Mouse (Mus musculus) limb, embryonic 12.5 days (tissue): ENCODE data around the gene Morc3. TPM values are rescaled to one million over a fixed set of nuclear protein-coding genes. Genes with fewer than 3 reads are reported as not detected.

Source experiments
- ATAC-seq: fragments of 200-750 bp; cut with Nextera tagmentation; 2 replicates; pipeline ENCODE4 v1.8.0; 2017; ENCODE audit warnings: low read depth, moderate TSS enrichment; ENCODE audit not compliant: insufficient number of reproducible peaks, insufficient read depth, low FRiP score, low TSS enrichment
- H3K27ac ChIP-seq: fragments of 300-500 bp; sonication (generic); 2 replicates; pipeline ENCODE4 v1.5.1; 2016; ENCODE audit warnings: mild to moderate bottlenecking, moderate library complexity
- H3K27me3 ChIP-seq: fragments of 300-500 bp; sonication (generic); 2 replicates; pipeline ENCODE4 v1.6.1; 2016; ENCODE audit warnings: mild to moderate bottlenecking, moderate library complexity
- H3K36me3 ChIP-seq: fragments of 300-500 bp; sonication (generic); 2 replicates; pipeline ENCODE4 v1.6.1; 2016; ENCODE audit warnings: mild to moderate bottlenecking, moderate library complexity
- H3K4me1 ChIP-seq: fragments of 300-500 bp; sonication (generic); replicated peaks from 2 replicates; pipeline ENCODE4 v1.6.1; 2016
- H3K4me2 ChIP-seq: fragments of 300-500 bp; sonication (generic); 2 replicates; pipeline ENCODE4 v1.6.1; 2016; ENCODE audit warnings: mild to moderate bottlenecking, moderate library complexity
- H3K4me3 ChIP-seq: fragments of 300-500 bp; sonication (generic); replicated peaks from 2 replicates; pipeline ENCODE4 v1.5.1; 2016; ENCODE audit warnings: mild to moderate bottlenecking
- H3K9ac ChIP-seq: fragments of 300-500 bp; sonication (generic); replicated peaks from 2 replicates; pipeline ENCODE4 v1.6.1; 2016; ENCODE audit warnings: mild to moderate bottlenecking, moderate library complexity
- H3K9me3 ChIP-seq: fragments of 300-500 bp; sonication (generic); 2 replicates; pipeline ENCODE4 v1.6.1; 2016; ENCODE audit warnings: mild to moderate bottlenecking, moderate library complexity
- WGBS: fragments of 180-500 bp; shearing (Covaris S2); methylation state at CpG from one replicate; pipeline ENCODE4 v1.1.7; 2016; 5-methylcytosine and 5-hydroxymethylcytosine counted together
- polyA plus RNA-seq: library from polyadenylated mRNA; unstranded; fragments of >200 nt; fragmentation: Nextera tagmentation; extraction: Ambion mirVana; gene quantifications from 2 replicates; pipeline ENCODE4 v1.2.1, GENCODE M21; 2016

The Morc3 gene
- polyA plus RNA-seq, 1 experiment from 2014 or later: 42.0 TPM

DNA sequence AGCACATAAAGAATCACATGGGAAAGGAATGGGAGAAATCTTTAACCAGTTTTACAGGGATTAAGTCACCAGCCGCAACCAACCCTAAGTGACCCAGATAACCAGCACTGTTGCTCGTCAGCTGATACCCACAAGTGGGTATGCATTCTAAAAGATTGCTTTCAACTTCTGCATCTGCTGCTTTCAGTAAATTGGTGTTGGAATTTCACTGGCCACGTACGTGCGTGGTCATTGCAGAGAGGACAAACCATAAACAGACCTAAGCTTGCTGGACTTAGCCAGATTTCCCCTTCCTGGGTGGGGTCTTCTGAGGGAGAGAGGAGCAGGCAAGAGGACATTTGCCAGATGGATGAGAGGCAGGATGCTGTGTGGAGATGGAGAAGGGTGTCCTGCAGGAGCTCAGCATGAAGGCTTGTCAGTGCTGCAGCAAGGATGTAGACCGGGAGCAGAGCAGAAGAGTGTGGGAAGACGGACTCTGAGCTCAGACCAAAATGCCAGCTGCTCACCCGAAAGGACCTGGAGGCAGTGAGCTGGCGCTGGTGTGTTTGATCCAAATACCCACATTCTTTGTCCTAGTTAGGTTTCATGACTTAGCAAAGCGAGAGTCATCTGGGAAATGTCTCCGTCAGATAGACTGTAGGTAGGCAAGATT, 34.0 kb upstream of the Morc3 start:
- H3K27ac ChIP-seq: peak overlapping the region; percentile 17; the same call in 1 of the 2 replicates
- no peaks in the 10 kb centered on the region for H3K9me3 ChIP-seq
- no peaks in the 10 kb centered on the region for H3K27me3 ChIP-seq
- ATAC-seq: no peak
- peaks cover 24% of the 10 kb centered on the region for H3K4me1 ChIP-seq
- no peak overlapping the region for H3K4me3 ChIP-seq
- H3K36me3 ChIP-seq: no peaks in the 10 kb centered on the region
- no peak overlapping the region for H3K4me2 ChIP-seq
- WGBS: 59% methylated on average over 11 of the region's 11 CpGs
- no peak overlapping the region for H3K9ac ChIP-seq

DNA sequence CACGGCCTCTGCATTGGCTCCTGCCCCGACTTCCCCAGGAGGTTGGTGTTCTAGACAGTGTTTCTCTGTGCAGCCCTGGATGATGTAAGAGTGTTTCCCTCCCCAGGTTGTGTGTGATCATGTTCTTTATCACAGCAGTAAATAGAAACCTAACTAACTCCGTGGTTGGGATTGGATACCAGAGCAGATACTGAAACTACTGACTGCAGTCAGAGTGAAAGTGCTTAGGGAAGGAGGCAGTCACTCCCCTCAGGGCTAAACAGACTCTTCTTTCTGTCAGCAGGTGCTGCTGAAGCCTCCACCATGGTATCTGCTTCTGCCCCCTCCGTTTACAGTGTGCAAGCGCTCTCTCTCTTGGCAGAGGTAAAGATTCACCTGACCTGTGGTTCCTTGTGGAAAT, 33.3 kb upstream of the Morc3 start:
- H3K4me2 ChIP-seq: no peak overlapping the region
- 72% methylated on average over 5 of the region's 5 CpGs for WGBS

DNA sequence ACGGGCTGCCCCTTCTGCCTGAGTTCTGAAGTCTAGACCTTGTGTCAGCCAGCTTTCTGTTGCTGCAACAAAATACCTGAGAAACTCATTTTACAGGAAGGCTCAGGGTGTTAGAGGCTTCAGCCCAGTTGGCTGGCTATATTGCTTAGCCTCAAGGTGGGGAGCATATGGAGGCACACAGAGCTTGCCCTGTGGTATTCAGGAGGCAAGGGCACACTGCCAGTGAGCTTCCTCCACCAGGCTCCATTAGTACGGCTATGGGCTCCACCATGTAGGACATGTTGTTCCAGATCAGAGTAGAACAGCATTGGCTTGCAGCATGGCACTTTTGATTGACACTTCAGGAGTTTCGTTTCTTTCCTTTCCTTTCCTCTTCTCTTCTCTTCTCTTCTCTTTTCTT, 32.9 kb upstream of the Morc3 start:
- H3K27me3 ChIP-seq: no peaks in the 10 kb centered on the region
- H3K36me3 ChIP-seq: no peaks in the 10 kb centered on the region; the same call in 1 of the 2 replicates
- ATAC-seq: no peak
- no peak overlapping the region for H3K4me3 ChIP-seq
- H3K4me1 ChIP-seq: peaks cover 22% of the 10 kb centered on the region
- H3K9ac ChIP-seq: no peak overlapping the region
- WGBS: 88% methylated on average over 3 of the region's 3 CpGs
- no peaks in the 10 kb centered on the region for H3K9me3 ChIP-seq
- H3K4me2 ChIP-seq: no peak overlapping the region
- no peak overlapping the region for H3K27ac ChIP-seq

More for the DNA sequence above, 33.3 kb upstream of the Morc3 start:
- no peaks in the 10 kb centered on the region; the same call in 1 of the 2 replicates for H3K36me3 ChIP-seq
- H3K9ac ChIP-seq: no peak overlapping the region
- no peaks in the 10 kb centered on the region for H3K9me3 ChIP-seq
- H3K27ac ChIP-seq: no peak overlapping the region
- H3K27me3 ChIP-seq: no peaks in the 10 kb centered on the region
- no peak overlapping the region for H3K4me3 ChIP-seq
- no peak for ATAC-seq
- H3K4me1 ChIP-seq: peaks cover 22% of the 10 kb centered on the region

DNA sequence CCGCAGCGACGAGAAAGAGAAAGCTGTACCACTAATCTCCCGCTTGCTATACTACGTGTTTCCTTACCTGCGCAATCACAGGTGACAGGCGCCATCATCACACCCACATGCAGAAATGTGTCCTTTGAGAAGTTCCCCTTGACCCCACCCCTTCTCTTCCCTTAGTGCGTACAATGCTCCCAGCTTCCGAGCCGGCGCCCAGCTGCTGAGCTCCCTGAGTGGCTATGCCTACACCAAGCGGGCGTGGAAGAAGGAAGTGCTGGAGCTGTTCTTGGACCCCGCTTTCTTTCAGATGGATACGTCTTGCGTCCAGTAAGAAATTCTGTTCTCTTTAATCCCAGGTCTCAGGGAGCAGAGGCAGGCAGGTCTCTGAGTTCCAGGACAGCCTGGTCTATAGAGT, 32.0 kb upstream of the Morc3 start:
- no peaks in the 10 kb centered on the region for H3K9me3 ChIP-seq
- H3K27me3 ChIP-seq: no peaks in the 10 kb centered on the region
- no peak overlapping the region for H3K4me2 ChIP-seq
- 95% methylated on average over 16 of the region's 16 CpGs for WGBS
- H3K4me3 ChIP-seq: no peak overlapping the region
- ATAC-seq: no peak
- H3K9ac ChIP-seq: no peak overlapping the region
- no peaks in the 10 kb centered on the region; the same call in 1 of the 2 replicates for H3K36me3 ChIP-seq
- no peak overlapping the region for H3K27ac ChIP-seq
- H3K4me1 ChIP-seq: peaks cover 22% of the 10 kb centered on the region

DNA sequence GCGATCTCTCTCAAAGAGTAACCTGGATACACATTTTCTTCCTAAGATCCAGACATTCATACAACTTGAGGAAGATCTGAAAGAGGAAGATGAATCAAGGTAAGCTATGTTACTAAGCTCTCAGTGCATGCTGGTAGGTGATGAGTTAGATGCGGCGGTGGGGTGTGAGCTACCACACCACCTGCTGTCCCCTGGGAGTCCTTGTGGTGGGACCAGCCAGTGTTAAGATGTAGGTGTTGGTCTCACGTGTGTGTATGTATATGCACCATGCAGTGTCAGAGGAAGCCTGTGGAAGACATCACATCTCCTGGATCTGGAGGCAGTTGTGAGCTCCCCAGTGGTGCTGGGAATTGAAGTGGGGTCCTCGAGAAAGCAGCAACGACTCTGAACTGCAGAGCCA, 24.8 kb upstream of the Morc3 start:
- peak overlapping the region; percentile 80 for H3K27ac ChIP-seq
- no peaks in the 10 kb centered on the region for H3K27me3 ChIP-seq
- 91% methylated on average over 6 of the region's 6 CpGs for WGBS
- H3K36me3 ChIP-seq: peaks cover 17% of the 10 kb centered on the region
- H3K9me3 ChIP-seq: peaks cover 10% of the 10 kb centered on the region
- H3K4me3 ChIP-seq: no peak overlapping the region
- no peak overlapping the region for H3K9ac ChIP-seq
- ATAC-seq: no peak
- no peak overlapping the region for H3K4me2 ChIP-seq
- peaks cover 33% of the 10 kb centered on the region for H3K4me1 ChIP-seq

DNA sequence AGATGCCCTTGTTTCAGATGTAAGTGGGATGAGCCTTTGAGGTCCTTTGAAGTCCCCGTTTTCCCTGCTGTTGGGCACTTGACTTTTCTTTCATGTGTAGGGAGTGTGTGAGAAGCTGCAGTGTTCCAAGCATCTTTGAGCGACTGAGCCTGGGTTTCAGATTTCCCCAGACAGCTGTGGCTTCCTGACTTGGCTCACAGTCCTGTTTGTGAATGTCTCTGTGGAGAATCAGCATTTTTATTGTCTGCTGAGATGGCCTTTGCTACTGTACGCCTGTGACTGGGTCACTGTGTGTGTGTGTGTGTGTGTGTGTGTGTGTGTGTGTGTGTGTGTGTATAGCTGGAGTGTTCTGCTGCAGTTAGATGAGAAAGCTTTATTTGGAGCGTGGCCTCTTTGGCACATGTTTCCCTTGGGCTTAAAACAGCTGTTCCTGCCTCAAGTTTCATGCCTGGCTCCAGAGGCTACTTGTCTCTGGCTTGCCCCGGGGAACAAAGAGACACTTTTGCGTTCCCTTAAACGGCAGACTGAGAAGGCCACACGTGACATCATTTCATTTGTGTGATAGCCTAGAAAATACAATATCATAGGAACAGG, 23.9 kb upstream of the Morc3 start:
- peaks cover 13% of the 10 kb centered on the region for H3K9me3 ChIP-seq
- peaks cover 22% of the 10 kb centered on the region for H3K36me3 ChIP-seq
- peak; percentile 22 for ATAC-seq
- 5% methylated on average over 8 of the region's 8 CpGs for WGBS
- H3K9ac ChIP-seq: no peak overlapping the region
- peaks cover 33% of the 10 kb centered on the region for H3K4me1 ChIP-seq
- H3K4me2 ChIP-seq: no peak overlapping the region
- no peak overlapping the region for H3K4me3 ChIP-seq
- peak overlapping the region; percentile 80 for H3K27ac ChIP-seq
- no peaks in the 10 kb centered on the region for H3K27me3 ChIP-seq

DNA sequence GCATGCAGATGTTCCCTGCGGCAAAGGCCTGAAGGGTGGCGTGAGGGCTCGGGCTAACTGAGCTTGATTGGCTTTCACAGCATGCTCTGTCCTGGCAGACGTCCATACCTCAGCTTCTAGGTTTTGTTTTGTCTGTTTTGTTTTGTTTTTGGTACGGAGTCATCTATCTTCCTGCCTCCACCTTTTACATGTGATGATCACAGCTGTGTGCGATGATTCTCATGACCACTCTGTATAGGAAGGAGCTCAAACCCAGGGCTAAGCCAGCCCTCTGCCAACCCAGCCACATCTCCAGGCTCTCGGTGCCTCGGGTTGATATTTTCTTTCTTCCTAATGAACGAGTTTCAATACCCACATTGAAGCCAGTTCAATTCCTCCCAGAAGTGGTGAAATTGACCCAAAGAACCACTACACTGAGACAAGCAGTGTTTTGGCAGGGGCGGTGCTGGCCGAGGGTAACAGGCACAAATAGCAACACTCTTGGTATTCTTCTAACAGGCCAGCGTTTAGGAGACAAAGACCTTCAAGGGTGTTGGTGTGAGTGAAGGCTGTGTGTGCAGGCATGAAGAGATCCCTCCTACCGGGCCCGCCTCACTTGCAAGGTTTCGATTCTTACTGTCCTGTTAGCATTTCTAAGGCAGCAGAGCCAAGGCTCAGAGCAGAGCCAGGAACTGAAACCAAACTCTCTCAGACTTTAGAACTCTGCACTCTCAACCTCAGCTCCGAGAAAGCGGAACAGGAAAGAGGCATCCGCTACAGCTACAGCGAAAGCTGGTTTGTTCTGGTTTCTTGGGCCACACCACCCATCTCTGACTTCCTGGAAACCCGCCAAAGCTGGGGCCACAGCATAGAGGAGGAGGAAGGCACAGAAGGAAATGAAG, 15.8 kb upstream of the Morc3 start:
- peaks cover 6% of the 10 kb centered on the region; the same call in 1 of the 2 replicates for H3K27me3 ChIP-seq
- no peak for ATAC-seq
- no peak overlapping the region for H3K27ac ChIP-seq
- WGBS: 59% methylated on average over 20 of the region's 20 CpGs
- no peak overlapping the region for H3K9ac ChIP-seq
- peaks cover 15% of the 10 kb centered on the region for H3K36me3 ChIP-seq
- H3K9me3 ChIP-seq: peaks cover 13% of the 10 kb centered on the region
- no peak overlapping the region for H3K4me2 ChIP-seq
- H3K4me1 ChIP-seq: peaks cover 14% of the 10 kb centered on the region; the same call in 1 of the 2 replicates
- no peak overlapping the region for H3K4me3 ChIP-seq

DNA sequence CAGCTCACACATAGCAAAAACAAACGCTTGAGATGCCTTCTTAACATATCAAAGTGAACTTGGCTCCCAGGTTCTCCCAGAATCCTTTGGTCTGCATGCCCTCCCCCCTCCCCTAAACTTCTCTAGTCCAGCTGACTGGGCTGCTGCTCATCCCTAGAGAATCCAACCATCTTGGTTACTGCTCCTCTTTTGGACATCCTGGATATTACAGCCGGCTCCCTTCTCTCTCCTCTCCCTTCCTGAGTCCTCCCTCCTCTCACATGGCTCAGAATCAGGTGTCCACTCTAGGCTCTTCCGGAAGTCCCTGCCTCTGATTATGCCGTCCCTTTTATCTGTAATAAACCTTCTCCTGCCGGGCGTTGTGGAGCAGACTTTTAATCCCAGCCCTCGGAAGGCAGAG, 15.1 kb upstream of the Morc3 start:
- Histone ChIP-seq H3K4me3 (no peak overlapping the region), H3K9me3 (peaks cover 11% of the 10 kb centered on the region), H3K4me1 (peaks cover 14% of the 10 kb centered on the region; the same call in 1 of the 2 replicates), H3K4me2 (no peak overlapping the region), H3K36me3 (peaks cover 8% of the 10 kb centered on the region), H3K27me3 (peaks cover 6% of the 10 kb centered on the region; the same call in 1 of the 2 replicates), H3K9ac (no peak overlapping the region), H3K27ac (no peak overlapping the region)
- WGBS: 57% methylated on average over 7 of the region's 7 CpGs
- no peak for ATAC-seq

DNA sequence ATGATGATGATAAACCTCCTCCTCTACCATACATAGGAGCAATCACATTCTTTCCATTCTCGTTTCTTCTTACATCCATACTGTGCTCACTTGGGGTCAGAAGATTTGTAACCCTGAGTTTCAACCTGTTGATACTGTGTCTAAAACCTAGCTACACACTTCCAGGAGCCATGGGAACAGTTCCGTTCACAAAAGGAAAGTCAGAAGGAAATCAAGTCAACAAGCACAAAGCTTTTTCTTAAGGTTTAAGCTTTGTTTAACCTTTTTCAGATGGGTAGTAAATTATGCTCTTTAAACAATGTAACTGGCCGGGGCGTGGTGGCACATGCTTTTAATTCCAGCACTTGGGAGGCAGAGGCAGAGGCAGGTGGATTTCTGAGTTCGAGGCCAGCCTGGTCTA, 14.6 kb upstream of the Morc3 start:
- peaks cover 14% of the 10 kb centered on the region; the same call in 1 of the 2 replicates for H3K4me1 ChIP-seq
- H3K27me3 ChIP-seq: peaks cover 6% of the 10 kb centered on the region; the same call in 1 of the 2 replicates
- peaks cover 3% of the 10 kb centered on the region for H3K36me3 ChIP-seq
- no peak overlapping the region for H3K4me2 ChIP-seq
- H3K4me3 ChIP-seq: no peak overlapping the region
- peaks cover 10% of the 10 kb centered on the region; the same call in 1 of the 2 replicates for H3K9me3 ChIP-seq
- no peak for ATAC-seq
- H3K27ac ChIP-seq: no peak overlapping the region
- 53% methylated on average over 5 of the region's 5 CpGs for WGBS
- no peak overlapping the region for H3K9ac ChIP-seq

DNA sequence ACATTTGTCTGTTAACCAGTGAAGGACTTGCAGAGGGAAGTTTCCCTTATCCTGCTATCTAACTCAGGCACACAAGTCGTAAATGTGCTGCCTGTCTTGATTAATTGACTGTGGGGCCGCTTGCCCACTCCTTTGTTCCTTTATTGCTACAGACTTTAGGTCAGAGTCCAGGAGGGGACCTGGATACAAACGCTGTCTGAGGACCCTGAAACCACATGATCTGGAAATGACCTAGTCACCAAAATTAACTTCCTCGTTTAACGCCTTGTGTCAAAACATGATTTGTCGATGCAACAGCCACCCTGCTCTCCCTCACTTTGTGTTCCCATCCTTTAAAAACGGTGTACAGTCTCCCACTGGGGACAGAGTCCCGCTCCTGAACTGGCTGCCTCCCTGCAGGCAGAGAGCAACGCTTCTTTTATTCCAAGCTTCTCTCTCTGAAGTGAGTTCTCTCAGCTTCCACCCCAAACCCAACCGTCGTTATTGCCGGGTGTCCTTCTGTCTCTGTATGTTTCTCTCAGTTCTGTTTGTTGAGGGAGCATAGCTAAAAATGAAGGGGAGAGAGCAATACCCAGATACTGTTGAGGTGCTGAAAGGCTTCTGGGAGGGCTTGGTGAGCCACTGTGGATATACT, 13.1 kb upstream of the Morc3 start:
- H3K4me3 ChIP-seq: no peak overlapping the region
- peaks cover 6% of the 10 kb centered on the region; the same call in 1 of the 2 replicates for H3K27me3 ChIP-seq
- H3K27ac ChIP-seq: no peak overlapping the region; the same call in 1 of the 2 replicates
- peaks cover 14% of the 10 kb centered on the region; the same call in 1 of the 2 replicates for H3K4me1 ChIP-seq
- peaks cover 18% of the 10 kb centered on the region for H3K9me3 ChIP-seq
- no peak for ATAC-seq
- no peaks in the 10 kb centered on the region for H3K36me3 ChIP-seq
- no peak overlapping the region for H3K9ac ChIP-seq
- H3K4me2 ChIP-seq: peak overlapping the region; percentile 11; the same call in 1 of the 2 replicates
- WGBS: 5% methylated on average over 12 of the region's 12 CpGs
